Mouse (Mus musculus): Measurements from ENCODE around the gene Hnrnpdl. TPM values are rescaled to one million over a fixed set of nuclear protein-coding genes. Genes with fewer than 3 reads are reported as not detected.

The Hnrnpdl gene
- total RNA-seq, 2 experiments from 2014 or later, result 203 to 216 TPM

DNA sequence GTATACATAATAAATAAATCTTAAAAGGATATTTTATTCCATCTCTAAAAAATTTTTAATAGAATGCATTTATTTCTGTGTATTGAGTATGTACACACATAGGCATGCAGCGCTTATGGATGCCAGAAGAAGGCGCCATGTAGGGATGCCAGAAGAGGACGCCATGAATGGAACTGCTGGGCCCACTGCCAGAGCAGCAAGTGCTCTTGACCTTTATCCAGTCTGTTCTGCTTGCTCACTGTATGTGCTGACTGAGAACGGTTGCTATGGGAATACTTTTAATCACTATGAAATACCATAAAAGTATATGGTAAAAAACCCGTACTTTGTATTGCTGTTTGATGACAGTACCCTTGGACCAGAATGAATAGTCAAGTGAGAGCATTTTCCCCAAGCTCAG is 3.9 kb upstream of the Hnrnpdl start:
- no peak overlapping the region for H3K4me3 ChIP-seq
- peak; percentile 59 for TF ChIP-seq CTCF (conservative IDR thresholded peaks at IDR 0.05)
- peak; percentile 40 to 54 for DNase-seq (ENCODE audit: low spot score in 2 of 2)
- H3K27ac ChIP-seq, result peak overlapping the region; percentile 25; the same call in 1 of the 2 replicates

DNA sequence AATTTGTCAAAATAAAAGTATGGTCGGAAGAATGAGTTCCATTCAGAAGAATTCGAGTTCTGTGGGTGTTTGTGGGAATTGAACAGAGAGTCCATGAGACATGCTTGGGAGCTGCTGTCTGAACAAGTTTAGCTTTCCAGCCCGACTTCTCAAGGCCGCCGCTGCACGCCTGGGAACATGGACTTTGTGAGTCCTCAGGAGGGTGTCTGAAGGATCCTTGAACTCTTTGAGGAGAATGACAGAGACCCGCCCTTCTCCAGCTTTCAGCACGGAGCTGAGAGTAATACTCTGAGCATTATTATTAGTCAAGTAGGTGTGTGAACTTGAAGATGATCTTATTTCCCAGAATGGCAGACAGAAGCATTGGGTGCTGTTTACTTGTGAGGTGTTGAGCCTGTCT is 3.0 kb upstream of the Hnrnpdl start:
- no peak for DNase-seq (ENCODE audit: low spot score in 2 of 2)
- no peak for TF ChIP-seq CTCF (conservative IDR thresholded peaks at IDR 0.05)
- Histone ChIP-seq H3K4me3 (no peak overlapping the region), H3K27ac (no peak overlapping the region)

DNA sequence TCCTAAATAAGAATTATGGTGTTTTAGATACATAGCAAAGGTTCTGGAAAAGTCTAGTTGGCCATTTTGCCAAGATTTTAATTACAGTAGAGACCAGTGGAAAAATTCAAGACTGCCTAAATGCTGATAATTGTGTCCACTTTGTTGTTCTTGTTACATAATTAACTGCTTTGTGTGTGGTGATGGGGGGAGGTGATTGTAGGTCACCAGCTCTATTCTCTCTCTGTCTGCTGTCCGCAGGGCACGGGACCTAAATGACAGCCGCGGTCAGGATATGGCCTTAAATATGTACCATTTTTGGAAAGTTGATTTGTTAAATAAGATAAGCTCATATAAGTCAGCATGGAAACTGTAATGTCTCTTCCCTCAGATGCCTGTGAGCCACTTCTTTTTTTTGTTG is 1.8 kb upstream of the Hnrnpdl start:
- DNase-seq (ENCODE audit: low spot score in 2 of 2), result no peak
- TF ChIP-seq CTCF (conservative IDR thresholded peaks at IDR 0.05), result no peak
- Histone ChIP-seq H3K4me3 (peak overlapping the region; percentile 95), H3K27ac (peak overlapping the region; percentile 100; the same call in 1 of the 2 replicates)

- TF ChIP-seq CTCF (conservative IDR thresholded peaks at IDR 0.05), result no peak
- peak; percentile 23 to 28 for DNase-seq (ENCODE audit: low spot score in 2 of 2)
- Histone ChIP-seq H3K4me3 (peak overlapping the region; percentile 95), H3K27ac (peak overlapping the region; percentile 100)
Observed at GRCm38 (mm10) chr5:100040281-100040784, 869 bp upstream of the Hnrnpdl start.

GRCm38 (mm10) chr5:100038714-100039601 is 506 bp downstream of the Hnrnpdl start:
- DNase-seq (ENCODE audit: low spot score in 2 of 2), result peak; percentile 95 to 99
- Histone ChIP-seq H3K4me3 (peak overlapping the region; percentile 95), H3K27ac (peak overlapping the region; percentile 100)
- peak; percentile 100; the same call in 1 of the 2 replicates for TF ChIP-seq CTCF (conservative IDR thresholded peaks at IDR 0.05)

DNA sequence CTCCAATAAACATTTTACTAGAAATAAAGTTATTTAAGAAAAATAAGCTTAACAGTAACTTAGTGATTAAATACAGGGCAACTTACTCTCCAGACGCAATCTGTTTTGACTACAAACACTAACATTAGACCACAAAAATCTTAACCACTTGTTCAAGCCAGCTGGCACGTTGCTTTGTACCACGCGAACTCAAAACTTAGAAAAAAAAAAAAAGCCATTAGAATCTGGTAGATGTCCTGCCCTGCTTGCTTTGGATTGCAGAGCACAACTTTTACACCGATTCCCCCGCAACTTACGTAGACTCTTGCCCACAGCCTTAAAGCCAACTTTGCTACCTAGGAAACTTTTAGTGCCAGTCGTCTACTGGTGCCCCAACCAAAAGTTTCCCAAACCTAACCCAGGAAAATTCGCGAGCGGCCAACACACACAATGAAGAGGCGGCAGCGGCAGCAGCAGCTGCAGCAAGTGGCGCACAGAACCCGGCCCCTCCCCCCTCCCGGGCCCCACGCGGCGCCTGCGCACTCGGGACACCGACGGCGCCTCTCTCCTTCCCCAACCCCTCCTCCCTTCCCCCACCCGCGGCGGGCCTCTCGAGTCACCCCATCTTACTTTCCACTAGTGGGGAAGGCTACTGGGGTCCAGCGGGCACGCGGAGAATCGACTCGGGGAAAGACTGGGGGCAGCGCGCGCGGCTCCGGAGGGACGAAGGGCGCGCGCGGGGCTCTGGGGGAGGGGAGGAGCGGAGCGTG is 1.3 kb downstream of the Hnrnpdl start:
- H3K4me3 ChIP-seq, result peak overlapping the region; percentile 95
- no peak for TF ChIP-seq CTCF (conservative IDR thresholded peaks at IDR 0.05)
- peak overlapping the region; percentile 100 for H3K27ac ChIP-seq
- DNase-seq (ENCODE audit: low spot score in 2 of 2), result peak; percentile 88 to 96

GRCm38 (mm10) chr5:100036681-100037080 is 2.8 kb downstream of the Hnrnpdl start:
- TF ChIP-seq CTCF (conservative IDR thresholded peaks at IDR 0.05), result no peak
- no peak for DNase-seq (ENCODE audit: low spot score in 2 of 2)
- Histone ChIP-seq H3K27ac (no peak overlapping the region; the same call in 1 of the 2 replicates), H3K4me3 (peak overlapping the region; percentile 95)

- Histone ChIP-seq H3K4me3 (peak overlapping the region; percentile 95), H3K27ac (no peak overlapping the region)
- no peak for DNase-seq (ENCODE audit: low spot score in 2 of 2)
- TF ChIP-seq CTCF (conservative IDR thresholded peaks at IDR 0.05), result peak; percentile 61
Observed at GRCm38 (mm10) chr5:100035950-100036349, 3.5 kb downstream of the Hnrnpdl start.

GRCm38 (mm10) chr5:100032646-100033045 is 6.8 kb downstream of the Hnrnpdl start:
- no peak for TF ChIP-seq CTCF (conservative IDR thresholded peaks at IDR 0.05)
- no peak overlapping the region for H3K27ac ChIP-seq
- no peak for DNase-seq (ENCODE audit: low spot score in 2 of 2)
- no peak overlapping the region for H3K4me3 ChIP-seq

- no peak for DNase-seq (ENCODE audit: low spot score in 2 of 2)
- no peak overlapping the region for H3K27ac ChIP-seq
- H3K4me3 ChIP-seq, result no peak overlapping the region
- TF ChIP-seq CTCF (conservative IDR thresholded peaks at IDR 0.05), result peak; percentile 22; the same call in 1 of the 2 replicates
Observed at GRCm38 (mm10) chr5:100032107-100032506, 7.4 kb downstream of the Hnrnpdl start.

GRCm38 (mm10) chr5:100030069-100030468 is 9.4 kb downstream of the Hnrnpdl start:
- peak in 1 of 2 experiments; percentile 41 for DNase-seq (ENCODE audit: low spot score in 2 of 2)
- Histone ChIP-seq H3K4me3 (no peak overlapping the region), H3K27ac (peak overlapping the region; percentile 36; the same call in 1 of the 2 replicates)
- no peak for TF ChIP-seq CTCF (conservative IDR thresholded peaks at IDR 0.05)

GRCm38 (mm10) chr5:100024868-100025267 is 14.6 kb downstream of the Hnrnpdl start:
- Histone ChIP-seq H3K4me3 (no peak overlapping the region), H3K27ac (no peak overlapping the region)
- no peak for DNase-seq (ENCODE audit: low spot score in 2 of 2)
- TF ChIP-seq CTCF (conservative IDR thresholded peaks at IDR 0.05), result no peak

DNA sequence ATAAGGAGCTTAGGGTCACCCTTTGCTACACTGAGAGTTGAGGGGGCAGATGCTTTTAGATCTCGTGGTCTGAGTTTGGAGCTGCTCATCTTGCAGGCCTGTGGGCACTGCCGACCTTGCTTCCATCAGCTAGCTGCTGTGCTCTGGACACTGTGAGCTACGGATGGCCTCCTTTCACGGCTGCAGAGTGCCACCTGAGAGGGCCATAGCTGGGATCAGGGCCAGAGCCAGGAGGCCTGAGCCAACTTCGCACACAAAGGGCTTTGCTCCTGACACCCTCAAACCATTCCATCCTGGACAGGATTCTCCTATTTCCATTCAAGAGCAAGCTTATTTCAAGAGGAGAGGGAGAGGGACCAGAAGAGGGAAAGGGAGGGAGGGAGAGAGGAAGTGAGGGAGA is 15.1 kb downstream of the Hnrnpdl start:
- H3K27ac ChIP-seq, result no peak overlapping the region
- no peak for TF ChIP-seq CTCF (conservative IDR thresholded peaks at IDR 0.05)
- H3K4me3 ChIP-seq, result no peak overlapping the region
- no peak for DNase-seq (ENCODE audit: low spot score in 2 of 2)
